Mouse (Mus musculus): ENCODE data around the gene Lhx8. TPM values are rescaled to one million over a fixed set of nuclear protein-coding genes. Genes with fewer than 3 reads are reported as not detected.

Gene Lhx8
- polyA plus RNA-seq, 1 experiment = 0.14 TPM

- Histone ChIP-seq H3K4me1 (ENCODE audit: control insufficient read depth, insufficient read depth, low read length) (peaks cover 4% of the 10 kb centered on the region), H3K4me3 (replicated peaks; ENCODE audit: extremely low read depth, low read depth, low read length) (no peak overlapping the region)
- DNase-seq = no peak
- WGBS = 6% methylated on average over 10 of the region's 10 CpGs
- TF ChIP-seq POLR2A (IDR thresholded peaks at IDR 0.05; ENCODE audit: borderline replicate concordance, extremely low read depth, low read depth, low read length) (no peak), CTCF (IDR thresholded peaks at IDR 0.05; ENCODE audit: insufficient read depth, low read length) (no peak)
Observed at GRCm38 (mm10) chr3:154334806-154335205, 4.3 kb upstream of the Lhx8 start.

GRCm38 (mm10) chr3:154333401-154333999, 3.0 kb upstream of the Lhx8 start:
- Histone ChIP-seq H3K4me3 (replicated peaks; ENCODE audit: extremely low read depth, low read depth, low read length) (no peak overlapping the region), H3K4me1 (ENCODE audit: control insufficient read depth, insufficient read depth, low read length) (peaks cover 4% of the 10 kb centered on the region)
- no peak for DNase-seq
- TF ChIP-seq CTCF (IDR thresholded peaks at IDR 0.05; ENCODE audit: insufficient read depth, low read length) (no peak), POLR2A (IDR thresholded peaks at IDR 0.05; ENCODE audit: borderline replicate concordance, extremely low read depth, low read depth, low read length) (no peak)
- 8% methylated on average over 16 of the region's 16 CpGs for whole genome bisulfite sequencing

- Histone ChIP-seq H3K4me1 (ENCODE audit: control insufficient read depth, insufficient read depth, low read length) (peaks cover 4% of the 10 kb centered on the region), H3K4me3 (replicated peaks; ENCODE audit: extremely low read depth, low read depth, low read length) (no peak overlapping the region)
- DNase-seq = no peak
- 11% methylated on average over 15 of the region's 15 CpGs for WGBS
- TF ChIP-seq CTCF (IDR thresholded peaks at IDR 0.05; ENCODE audit: insufficient read depth, low read length) (no peak), POLR2A (IDR thresholded peaks at IDR 0.05; ENCODE audit: borderline replicate concordance, extremely low read depth, low read depth, low read length) (no peak)
Observed at GRCm38 (mm10) chr3:154332941-154333340, 2.5 kb upstream of the Lhx8 start.

- Histone ChIP-seq H3K4me1 (ENCODE audit: control insufficient read depth, insufficient read depth, low read length) (peaks cover 4% of the 10 kb centered on the region), H3K4me3 (replicated peaks; ENCODE audit: extremely low read depth, low read depth, low read length) (peak overlapping the region; percentile 42)
- DNase-seq = no peak
- WGBS = 3% methylated on average over 20 of the region's 20 CpGs
- TF ChIP-seq POLR2A (IDR thresholded peaks at IDR 0.05; ENCODE audit: borderline replicate concordance, extremely low read depth, low read depth, low read length) (no peak), CTCF (IDR thresholded peaks at IDR 0.05; ENCODE audit: insufficient read depth, low read length) (no peak)
Observed at GRCm38 (mm10) chr3:154332213-154332530, 1.7 kb upstream of the Lhx8 start.

GRCm38 (mm10) chr3:154331506-154332212, 1.2 kb upstream of the Lhx8 start:
- Histone ChIP-seq H3K4me3 (replicated peaks; ENCODE audit: extremely low read depth, low read depth, low read length) (no peak overlapping the region), H3K4me1 (ENCODE audit: control insufficient read depth, insufficient read depth, low read length) (peaks cover 4% of the 10 kb centered on the region)
- no peak for DNase-seq
- 5% methylated on average over 21 of the region's 21 CpGs for WGBS
- TF ChIP-seq CTCF (IDR thresholded peaks at IDR 0.05; ENCODE audit: insufficient read depth, low read length) = no peak
- TF ChIP-seq POLR2A (IDR thresholded peaks at IDR 0.05; ENCODE audit: borderline replicate concordance, extremely low read depth, low read depth, low read length) = no peak

- DNase-seq = no peak
- TF ChIP-seq POLR2A (IDR thresholded peaks at IDR 0.05; ENCODE audit: borderline replicate concordance, extremely low read depth, low read depth, low read length) (no peak), CTCF (IDR thresholded peaks at IDR 0.05; ENCODE audit: insufficient read depth, low read length) (no peak)
Observed at GRCm38 (mm10) chr3:154331003-154331340, 513 bp upstream of the Lhx8 start.

GRCm38 (mm10) chr3:154329323-154330180, 907 bp downstream of the Lhx8 start:
- Histone ChIP-seq H3K4me1 (ENCODE audit: control insufficient read depth, insufficient read depth, low read length) (peaks cover 4% of the 10 kb centered on the region), H3K4me3 (replicated peaks; ENCODE audit: extremely low read depth, low read depth, low read length) (no peak overlapping the region)
- DNase-seq = peak; percentile 31
- TF ChIP-seq CTCF (IDR thresholded peaks at IDR 0.05; ENCODE audit: insufficient read depth, low read length) = no peak
- no peak for TF ChIP-seq POLR2A (IDR thresholded peaks at IDR 0.05; ENCODE audit: borderline replicate concordance, extremely low read depth, low read depth, low read length)
- 3% methylated on average over 54 of the region's 54 CpGs for WGBS

More at GRCm38 (mm10) chr3:154331003-154331340, 513 bp upstream of the Lhx8 start:
- Histone ChIP-seq H3K4me3 (replicated peaks; ENCODE audit: extremely low read depth, low read depth, low read length) (no peak overlapping the region), H3K4me1 (ENCODE audit: control insufficient read depth, insufficient read depth, low read length) (peaks cover 4% of the 10 kb centered on the region)
- WGBS = 3% methylated on average over 10 of the region's 10 CpGs

GRCm38 (mm10) chr3:154328721-154329322, 1.6 kb downstream of the Lhx8 start:
- WGBS = 3% methylated on average over 22 of the region's 22 CpGs
- TF ChIP-seq POLR2A (IDR thresholded peaks at IDR 0.05; ENCODE audit: borderline replicate concordance, extremely low read depth, low read depth, low read length) = no peak
- TF ChIP-seq CTCF (IDR thresholded peaks at IDR 0.05; ENCODE audit: insufficient read depth, low read length) = no peak
- H3K4me1 ChIP-seq (ENCODE audit: control insufficient read depth, insufficient read depth, low read length) = peaks cover 4% of the 10 kb centered on the region
- no peak for DNase-seq
- H3K4me3 ChIP-seq (replicated peaks; ENCODE audit: extremely low read depth, low read depth, low read length) = no peak overlapping the region

Data from lung, adult 2 months (tissue).